Mouse (Mus musculus): ENCODE measurements around the gene Gm12666. TPM values are rescaled to one million over a fixed set of nuclear protein-coding genes. Genes with fewer than 3 reads are reported as not detected.
"Not testable (repeated sequence)": the region's sequence is repeated elsewhere in the genome, so short reads cannot be mapped to it uniquely, and the experiment has no call there.

Gm12666 gene
- polyA plus RNA-seq (2015; fragmentation: Nextera tagmentation; extraction: Ambion mirVana): not detected in 2 replicates

DNA sequence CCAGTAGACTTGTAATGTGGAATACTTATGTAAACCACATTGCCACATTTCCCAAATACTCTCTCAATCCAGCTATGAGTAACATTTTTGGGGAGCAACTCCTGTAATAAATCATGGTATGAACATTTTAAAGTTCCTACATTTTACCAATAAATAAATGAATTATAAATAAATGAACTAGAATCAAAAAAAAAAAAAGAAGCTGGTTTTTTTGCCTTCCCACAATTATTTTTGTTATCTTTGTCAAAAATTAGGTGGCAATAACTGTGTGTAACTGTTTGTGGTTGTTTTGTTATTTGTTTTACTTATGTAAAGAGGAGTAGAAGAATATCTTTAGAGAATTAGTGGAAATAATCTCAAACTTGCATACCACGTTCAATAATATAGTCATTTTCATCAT is at the start of gene Gm12666:
TSS of gene Gm12666 (minus strand) at position 101 of the 400 bp plus-strand sequence.
- not testable (repeated sequence) for H3K27me3 ChIP-seq (replicated peaks; ENCODE audit: insufficient read depth, low read length); ATAC-seq; H3K9ac ChIP-seq (replicated peaks; ENCODE audit: low read depth); H3K27ac ChIP-seq (ENCODE audit: low read length); H3K4me1 ChIP-seq (ENCODE audit: insufficient read depth, low read depth, low read length); H3K4me2 ChIP-seq (replicated peaks; ENCODE audit: low read depth, low read length); H3K9me3 ChIP-seq (ENCODE audit: low read length); DNase-seq (ENCODE audit: low spot score); H3K36me3 ChIP-seq (ENCODE audit: insufficient read depth, low read length); H3K4me3 ChIP-seq (ENCODE audit: low read depth, low read length)
- WGBS: 75% methylated on average over 1 of the region's 1 CpGs

DNA sequence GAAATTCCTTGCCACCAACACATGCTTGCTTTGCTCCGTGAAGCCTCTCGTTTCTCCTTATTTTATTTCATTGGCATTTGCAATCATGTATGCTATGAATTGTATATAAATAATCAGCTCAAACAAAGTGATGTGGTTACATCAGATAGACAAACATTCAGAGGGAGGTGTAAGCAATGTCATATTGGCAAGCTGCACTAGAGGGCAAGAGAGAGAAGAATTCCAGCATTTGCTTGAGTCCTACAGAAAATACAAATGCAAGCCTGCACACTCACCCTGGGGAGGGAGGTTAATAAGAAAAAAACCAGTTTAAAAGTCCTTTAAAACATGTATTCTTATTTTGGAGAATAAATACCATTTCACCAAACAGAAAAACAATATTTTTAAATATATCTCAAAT is 34.8 kb upstream of the Gm12666 start:
- Histone ChIP-seq H3K27me3 (replicated peaks; ENCODE audit: insufficient read depth, low read length) (no peaks in the 10 kb centered on the region), H3K36me3 (ENCODE audit: insufficient read depth, low read length) (no peaks in the 10 kb centered on the region), H3K4me1 (ENCODE audit: insufficient read depth, low read depth, low read length) (no peaks in the 10 kb centered on the region), H3K9ac (replicated peaks; ENCODE audit: low read depth) (no peak overlapping the region), H3K4me3 (ENCODE audit: low read depth, low read length) (no peak overlapping the region), H3K9me3 (ENCODE audit: low read length) (no peaks in the 10 kb centered on the region), H3K4me2 (replicated peaks; ENCODE audit: low read depth, low read length) (no peak overlapping the region), H3K27ac (ENCODE audit: low read length) (no peak overlapping the region)
- 58% methylated on average over 2 of the region's 2 CpGs for WGBS
- ATAC-seq: no peak
- TF ChIP-seq CTCF (IDR thresholded peaks at IDR 0.05) (no peak), EP300 (IDR thresholded peaks at IDR 0.05) (no peak)
- DNase-seq (ENCODE audit: low spot score): no peak

DNA sequence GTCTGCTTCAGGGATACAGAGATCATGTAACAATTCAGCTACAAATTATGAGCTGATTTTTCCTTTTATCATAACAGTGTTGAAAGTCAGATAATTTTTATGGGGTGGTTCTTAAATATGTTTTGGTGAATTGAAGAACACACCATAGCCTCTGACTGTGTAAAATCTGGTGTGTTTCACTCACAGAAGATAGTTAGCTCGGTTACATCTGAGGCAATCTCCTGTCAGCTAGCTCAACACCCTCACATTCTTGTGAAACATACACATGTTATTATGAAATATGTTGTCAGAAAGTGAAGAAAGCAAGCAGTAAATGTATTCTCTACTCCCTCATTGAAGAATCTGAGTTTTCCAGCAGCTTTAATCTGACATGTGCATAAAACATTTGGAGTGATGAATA is 24.7 kb upstream of the Gm12666 start:
- H3K9ac ChIP-seq (replicated peaks; ENCODE audit: low read depth): no peak overlapping the region
- no peak overlapping the region for H3K4me3 ChIP-seq (ENCODE audit: low read depth, low read length)
- ATAC-seq (no peak), DNase-seq (ENCODE audit: low spot score) (peak; percentile 53)
- H3K27me3 ChIP-seq (replicated peaks; ENCODE audit: insufficient read depth, low read length): no peaks in the 10 kb centered on the region
- 40% methylated on average over 1 of the region's 1 CpGs for whole genome bisulfite sequencing
- TF ChIP-seq EP300 (IDR thresholded peaks at IDR 0.05) (no peak), CTCF (IDR thresholded peaks at IDR 0.05) (no peak)
- no peak overlapping the region for H3K27ac ChIP-seq (ENCODE audit: low read length)
- H3K9me3 ChIP-seq (ENCODE audit: low read length): no peaks in the 10 kb centered on the region
- H3K36me3 ChIP-seq (ENCODE audit: insufficient read depth, low read length): no peaks in the 10 kb centered on the region
- no peak overlapping the region for H3K4me2 ChIP-seq (replicated peaks; ENCODE audit: low read depth, low read length)
- no peaks in the 10 kb centered on the region for H3K4me1 ChIP-seq (ENCODE audit: insufficient read depth, low read depth, low read length)

- no peak for DNase-seq (ENCODE audit: low spot score)
- Histone ChIP-seq H3K9ac (replicated peaks; ENCODE audit: low read depth) (no peak overlapping the region), H3K4me3 (ENCODE audit: low read depth, low read length) (no peak overlapping the region), H3K27me3 (replicated peaks; ENCODE audit: insufficient read depth, low read length) (no peaks in the 10 kb centered on the region), H3K9me3 (ENCODE audit: low read length) (no peaks in the 10 kb centered on the region), H3K36me3 (ENCODE audit: insufficient read depth, low read length) (no peaks in the 10 kb centered on the region), H3K4me1 (ENCODE audit: insufficient read depth, low read depth, low read length) (no peaks in the 10 kb centered on the region), H3K27ac (ENCODE audit: low read length) (no peak overlapping the region), H3K4me2 (replicated peaks; ENCODE audit: low read depth, low read length) (no peak overlapping the region)
- ATAC-seq: no peak
- WGBS: 81% methylated on average over 1 of the region's 1 CpGs
- TF ChIP-seq EP300 (IDR thresholded peaks at IDR 0.05): no peak
- TF ChIP-seq CTCF (IDR thresholded peaks at IDR 0.05): no peak
Observed at GRCm38 (mm10) chr4:92152646-92153045, 38.9 kb downstream of the Gm12666 start.

GRCm38 (mm10) chr4:92147134-92147533 is 44.4 kb downstream of the Gm12666 start, which contains the start of gene Izumo3:
Gene Izumo3 (minus strand): TSS chr4:92147234.
- TF ChIP-seq EP300 (IDR thresholded peaks at IDR 0.05): no peak
- TF ChIP-seq CTCF (IDR thresholded peaks at IDR 0.05): no peak
- Histone ChIP-seq H3K4me3 (ENCODE audit: low read depth, low read length) (no peak within 1 kb of the TSS), H3K9ac (replicated peaks; ENCODE audit: low read depth) (no peak within 1 kb of the TSS), H3K4me2 (replicated peaks; ENCODE audit: low read depth, low read length) (no peak within 1 kb of the TSS), H3K9me3 (ENCODE audit: low read length) (no peaks in the 10 kb centered on the region), H3K27me3 (replicated peaks; ENCODE audit: insufficient read depth, low read length) (no peaks in the 10 kb centered on the region), H3K27ac (ENCODE audit: low read length) (no peak within 1 kb of the TSS), H3K36me3 (ENCODE audit: insufficient read depth, low read length) (no peaks in the 10 kb centered on the region), H3K4me1 (ENCODE audit: insufficient read depth, low read depth, low read length) (no peaks in the 10 kb centered on the region)
- ATAC-seq: no peak
- DNase-seq (ENCODE audit: low spot score): no peak

Other genes with a start within 250 kb of the Gm12666 start
- gene Izumo3, start 44.5 kb downstream of the Gm12666 start, polyA plus RNA-seq (2015; fragmentation: Nextera tagmentation; extraction: Ambion mirVana): not detected in 2 replicates

All from lung, postnatal 0 days (tissue).